Mouse (Mus musculus) forebrain, embryonic 12.5 days (tissue): ENCODE data around the gene Sh3pxd2a. TPM values are rescaled to one million over a fixed set of nuclear protein-coding genes. Genes with fewer than 3 reads are reported as not detected.

Experiments used
- ATAC-seq: fragments of 200-750 bp; cut with Nextera tagmentation; 2 replicates; pipeline ENCODE4 v1.8.0; 2017; ENCODE audit warnings: moderate TSS enrichment; ENCODE audit not compliant: low FRiP score
- H3K27ac ChIP-seq: fragments of 300-500 bp; sonication (generic); 2 replicates; pipeline ENCODE4 v1.5.1; 2016; ENCODE audit warnings: mild to moderate bottlenecking
- H3K27me3 ChIP-seq: fragments of 300-500 bp; sonication (generic); 2 replicates; pipeline ENCODE4 v1.6.1; 2016; ENCODE audit warnings: mild to moderate bottlenecking
- H3K36me3 ChIP-seq: fragments of 300-500 bp; sonication (generic); replicated peaks from 2 replicates; pipeline ENCODE4 v1.6.1; 2016; ENCODE audit warnings: mild to moderate bottlenecking
- H3K4me1 ChIP-seq: fragments of 300-500 bp; sonication (generic); 2 replicates; pipeline ENCODE4 v1.6.1; 2016
- H3K4me2 ChIP-seq: fragments of 300-500 bp; sonication (generic); 2 replicates; pipeline ENCODE4 v1.6.1; 2016; ENCODE audit warnings: mild to moderate bottlenecking, moderate library complexity
- H3K4me3 ChIP-seq: fragments of 300-500 bp; sonication (generic); replicated peaks from 2 replicates; pipeline ENCODE4 v1.5.1; 2016; ENCODE audit warnings: mild to moderate bottlenecking
- H3K9ac ChIP-seq: fragments of 300-500 bp; sonication (generic); 2 replicates; pipeline ENCODE4 v1.6.1; 2016; ENCODE audit warnings: mild to moderate bottlenecking
- H3K9me3 ChIP-seq: fragments of 300-500 bp; sonication (generic); 2 replicates; pipeline ENCODE4 v1.6.1; 2016
- WGBS: fragments of 180-500 bp; shearing (Covaris S2); methylation state at CpG from one replicate; pipeline ENCODE4 v1.1.7; 2016; 5-methylcytosine and 5-hydroxymethylcytosine counted together
- polyA plus RNA-seq: library from polyadenylated mRNA; unstranded; fragments of >200 nt; fragmentation: Nextera tagmentation; extraction: Ambion mirVana; gene quantifications from 2 replicates; pipeline ENCODE4 v1.2.1, GENCODE M21; 2016

Sh3pxd2a gene
- polyA plus RNA-seq, 1 experiment from 2014 or later, result 3.7 TPM

- no peak overlapping the region for H3K9ac ChIP-seq
- no peak overlapping the region for H3K4me2 ChIP-seq
- peaks cover 35% of the 10 kb centered on the region for H3K4me1 ChIP-seq
- H3K27ac ChIP-seq, result no peak overlapping the region
- H3K36me3 ChIP-seq, result no peaks in the 10 kb centered on the region
- WGBS, result 88% methylated on average over 1 of the region's 1 CpGs
- no peaks in the 10 kb centered on the region for H3K27me3 ChIP-seq
- no peak for ATAC-seq
- H3K9me3 ChIP-seq, result no peaks in the 10 kb centered on the region
- no peak overlapping the region for H3K4me3 ChIP-seq
Measured at GRCm38 (mm10) chr19:47329102-47329501, 135.1 kb downstream of the Sh3pxd2a start.

- peak; percentile 21; the same call in 1 of the 2 replicates for ATAC-seq
- Histone ChIP-seq H3K4me3 (no peak overlapping the region), H3K36me3 (no peaks in the 10 kb centered on the region), H3K27ac (peak overlapping the region; percentile 70), H3K4me1 (peaks cover 35% of the 10 kb centered on the region), H3K27me3 (no peaks in the 10 kb centered on the region), H3K9ac (no peak overlapping the region), H3K4me2 (no peak overlapping the region), H3K9me3 (no peaks in the 10 kb centered on the region)
- 32% methylated on average over 11 of the region's 11 CpGs for WGBS
Measured at GRCm38 (mm10) chr19:47327896-47328882, 136.0 kb downstream of the Sh3pxd2a start.

- Histone ChIP-seq H3K36me3 (no peaks in the 10 kb centered on the region), H3K4me1 (peaks cover 33% of the 10 kb centered on the region), H3K27me3 (no peaks in the 10 kb centered on the region), H3K4me2 (no peak overlapping the region), H3K27ac (no peak overlapping the region), H3K9me3 (no peaks in the 10 kb centered on the region), H3K9ac (no peak overlapping the region), H3K4me3 (no peak overlapping the region)
- 26% methylated on average over 5 of the region's 5 CpGs for WGBS
- ATAC-seq, result no peak
Measured at GRCm38 (mm10) chr19:47325881-47326280, 138.3 kb downstream of the Sh3pxd2a start.

GRCm38 (mm10) chr19:47323096-47323849 is 140.9 kb downstream of the Sh3pxd2a start:
- WGBS, result 68% methylated on average over 11 of the region's 11 CpGs
- Histone ChIP-seq H3K9ac (no peak overlapping the region), H3K4me2 (no peak overlapping the region), H3K27ac (no peak overlapping the region), H3K36me3 (no peaks in the 10 kb centered on the region), H3K4me1 (peaks cover 29% of the 10 kb centered on the region), H3K9me3 (no peaks in the 10 kb centered on the region), H3K27me3 (no peaks in the 10 kb centered on the region), H3K4me3 (no peak overlapping the region)
- no peak for ATAC-seq

- no peak overlapping the region for H3K4me2 ChIP-seq
- H3K4me3 ChIP-seq, result no peak overlapping the region
- H3K4me1 ChIP-seq, result peaks cover 38% of the 10 kb centered on the region
- no peak overlapping the region; the same call in 1 of the 2 replicates for H3K9ac ChIP-seq
- 25% methylated on average over 8 of the region's 8 CpGs for WGBS
- H3K27ac ChIP-seq, result 0 out of 2 replicates have a peak overlapping the region, but pooled peaks have one; percentile 31
- H3K27me3 ChIP-seq, result peaks cover 6% of the 10 kb centered on the region; the same call in 1 of the 2 replicates
- H3K36me3 ChIP-seq, result no peaks in the 10 kb centered on the region
- H3K9me3 ChIP-seq, result no peaks in the 10 kb centered on the region
- ATAC-seq, result no peak; the same call in 1 of the 2 replicates
Measured at GRCm38 (mm10) chr19:47320331-47320668, 143.9 kb downstream of the Sh3pxd2a start.

- peaks cover 44% of the 10 kb centered on the region for H3K4me1 ChIP-seq
- H3K4me3 ChIP-seq, result no peak overlapping the region
- H3K27me3 ChIP-seq, result peaks cover 7% of the 10 kb centered on the region; the same call in 1 of the 2 replicates
- H3K9ac ChIP-seq, result no peak overlapping the region
- H3K9me3 ChIP-seq, result no peaks in the 10 kb centered on the region
- H3K4me2 ChIP-seq, result no peak overlapping the region
- WGBS, result 66% methylated on average over 10 of the region's 10 CpGs
- no peaks in the 10 kb centered on the region for H3K36me3 ChIP-seq
- ATAC-seq, result no peak
- H3K27ac ChIP-seq, result no peak overlapping the region
Measured at GRCm38 (mm10) chr19:47319521-47320330, 144.5 kb downstream of the Sh3pxd2a start.

- no peak for ATAC-seq
- no peak overlapping the region for H3K4me3 ChIP-seq
- 88% methylated on average over 8 of the region's 8 CpGs for WGBS
- peaks cover 9% of the 10 kb centered on the region; the same call in 1 of the 2 replicates for H3K27me3 ChIP-seq
- no peak overlapping the region for H3K4me2 ChIP-seq
- no peak overlapping the region for H3K9ac ChIP-seq
- H3K4me1 ChIP-seq, result peaks cover 51% of the 10 kb centered on the region
- no peaks in the 10 kb centered on the region for H3K36me3 ChIP-seq
- no peaks in the 10 kb centered on the region for H3K9me3 ChIP-seq
- H3K27ac ChIP-seq, result no peak overlapping the region
Measured at GRCm38 (mm10) chr19:47319061-47319460, 145.1 kb downstream of the Sh3pxd2a start.

- Histone ChIP-seq H3K27ac (peak overlapping the region; percentile 62), H3K9ac (no peak overlapping the region), H3K9me3 (no peaks in the 10 kb centered on the region), H3K4me2 (no peak overlapping the region), H3K4me1 (peaks cover 64% of the 10 kb centered on the region), H3K36me3 (no peaks in the 10 kb centered on the region), H3K4me3 (no peak overlapping the region), H3K27me3 (peaks cover 17% of the 10 kb centered on the region; the same call in 1 of the 2 replicates)
- 62% methylated on average over 15 of the region's 15 CpGs for WGBS
- ATAC-seq, result peak; percentile 31; the same call in 1 of the 2 replicates
Measured at GRCm38 (mm10) chr19:47317063-47317938, 146.9 kb downstream of the Sh3pxd2a start.

- no peak for ATAC-seq
- peak overlapping the region; percentile 47; the same call in 1 of the 2 replicates for H3K27ac ChIP-seq
- H3K27me3 ChIP-seq, result peaks cover 17% of the 10 kb centered on the region; the same call in 1 of the 2 replicates
- WGBS, result 74% methylated on average over 19 of the region's 19 CpGs
- no peaks in the 10 kb centered on the region for H3K36me3 ChIP-seq
- 0 out of 2 replicates have a peak overlapping the region, but pooled peaks have one; percentile 12 for H3K9ac ChIP-seq
- no peak overlapping the region for H3K4me3 ChIP-seq
- H3K4me2 ChIP-seq, result no peak overlapping the region
- peaks cover 66% of the 10 kb centered on the region for H3K4me1 ChIP-seq
- H3K9me3 ChIP-seq, result no peaks in the 10 kb centered on the region
Measured at GRCm38 (mm10) chr19:47316288-47317062, 147.7 kb downstream of the Sh3pxd2a start.

- Histone ChIP-seq H3K27me3 (peaks cover 17% of the 10 kb centered on the region; the same call in 1 of the 2 replicates), H3K9me3 (no peaks in the 10 kb centered on the region), H3K9ac (0 out of 2 replicates have a peak overlapping the region, but pooled peaks have one; percentile 12), H3K36me3 (no peaks in the 10 kb centered on the region), H3K4me3 (no peak overlapping the region), H3K4me2 (no peak overlapping the region), H3K4me1 (peaks cover 67% of the 10 kb centered on the region), H3K27ac (no peak overlapping the region)
- ATAC-seq, result no peak
- 15% methylated on average over 1 of the region's 1 CpGs for WGBS
Measured at GRCm38 (mm10) chr19:47315917-47316265, 148.3 kb downstream of the Sh3pxd2a start.
